Mouse (Mus musculus) midbrain, embryonic 10.5 days (tissue): ENCODE data around the gene Adamts18. TPM values are rescaled to one million over a fixed set of nuclear protein-coding genes. Genes with fewer than 3 reads are reported as not detected.

Experiments used
- DNase-seq: peaks from one replicate; pipeline ENCODE4 v3.0.0-alpha.2; 2017; ENCODE audit warnings: low spot score
- H3K27ac ChIP-seq: fragments of 300-500 bp; sonication (generic); replicated peaks from 2 replicates; pipeline ENCODE4 v1.5.1; 2016; ENCODE audit warnings: mild to moderate bottlenecking
- H3K27me3 ChIP-seq: fragments of 300-500 bp; sonication (generic); 2 replicates; pipeline ENCODE4 v1.6.1; 2016; ENCODE audit warnings: low read depth, mild to moderate bottlenecking; ENCODE audit not compliant: poor library complexity, severe bottlenecking
- H3K36me3 ChIP-seq: fragments of 300-500 bp; sonication (generic); 2 replicates; pipeline ENCODE4 v1.6.1; 2016; ENCODE audit warnings: mild to moderate bottlenecking, moderate library complexity
- H3K4me1 ChIP-seq: fragments of 300-500 bp; sonication (generic); 2 replicates; pipeline ENCODE4 v1.6.1; 2016
- H3K4me3 ChIP-seq: fragments of 300-500 bp; sonication (generic); 2 replicates; pipeline ENCODE4 v1.5.1; 2016; ENCODE audit warnings: mild to moderate bottlenecking, moderate library complexity
- H3K9me3 ChIP-seq: fragments of 300-500 bp; sonication (generic); replicated peaks from 2 replicates; pipeline ENCODE4 v1.6.1; 2016; ENCODE audit warnings: mild to moderate bottlenecking
- WGBS: fragments of 180-500 bp; shearing (Covaris S2); methylation state at CpG from one replicate; pipeline ENCODE4 v1.1.7; 2016; 5-methylcytosine and 5-hydroxymethylcytosine counted together
- polyA plus RNA-seq: library from polyadenylated mRNA; unstranded; fragments of >200 nt; fragmentation: Nextera tagmentation; extraction: Ambion mirVana; gene quantifications from 2 replicates; pipeline ENCODE4 v1.2.1, GENCODE M21; 2016

Adamts18 gene
- polyA plus RNA-seq, 1 experiment from 2014 or later = 1.00 TPM

DNA sequence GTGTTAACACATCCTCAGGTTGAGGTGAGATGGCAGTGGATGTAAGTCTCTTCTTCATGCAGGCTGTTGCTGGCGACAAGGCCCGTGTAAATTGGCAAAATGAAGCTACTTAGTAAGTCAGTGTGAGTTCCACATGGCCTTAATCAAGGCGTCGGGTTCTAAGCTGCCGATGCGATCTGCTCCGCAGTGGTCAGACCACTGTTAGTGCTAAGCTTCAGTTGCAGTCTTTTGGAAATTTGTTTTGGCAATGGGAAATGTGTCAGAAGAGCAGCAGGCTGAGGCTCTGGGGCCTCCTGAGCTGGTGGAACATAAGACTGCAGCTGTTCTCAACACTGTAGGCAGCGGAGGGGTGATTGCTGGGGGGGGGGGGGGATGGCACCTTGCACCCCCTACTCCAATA, 182.6 kb downstream of the Adamts18 start:
- DNase-seq = no peak
- Histone ChIP-seq H3K4me1 (peaks cover 14% of the 10 kb centered on the region), H3K27ac (no peak overlapping the region), H3K27me3 (no peaks in the 10 kb centered on the region), H3K36me3 (no peaks in the 10 kb centered on the region), H3K9me3 (no peaks in the 10 kb centered on the region), H3K4me3 (no peak overlapping the region)
- 84% methylated on average over 8 of the region's 8 CpGs for WGBS

DNA sequence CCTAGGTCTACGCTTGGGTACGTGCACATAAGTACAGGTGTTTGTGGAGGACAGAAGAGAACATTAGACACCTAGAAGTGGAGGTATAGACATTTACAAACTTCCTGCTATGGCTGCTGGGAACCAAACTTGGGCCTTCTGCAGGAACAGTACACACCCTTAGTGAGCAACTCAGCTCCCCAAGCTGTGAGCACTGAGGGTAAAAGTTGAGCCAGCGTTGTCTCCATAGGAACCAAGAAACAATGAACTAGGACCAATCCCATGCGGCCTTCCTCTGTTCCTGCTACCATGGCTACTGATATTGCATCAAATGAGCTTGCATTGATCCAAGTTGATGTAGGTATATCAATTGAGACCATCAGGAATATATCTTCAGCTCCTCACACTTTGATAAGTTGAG, 183.5 kb downstream of the Adamts18 start:
- no peak overlapping the region for H3K4me3 ChIP-seq
- peaks cover 14% of the 10 kb centered on the region for H3K4me1 ChIP-seq
- no peaks in the 10 kb centered on the region for H3K9me3 ChIP-seq
- H3K27ac ChIP-seq = no peak overlapping the region
- DNase-seq = peak; percentile 22
- no peaks in the 10 kb centered on the region for H3K27me3 ChIP-seq
- no peaks in the 10 kb centered on the region for H3K36me3 ChIP-seq
- WGBS = 59% methylated on average over 4 of the region's 4 CpGs

DNA sequence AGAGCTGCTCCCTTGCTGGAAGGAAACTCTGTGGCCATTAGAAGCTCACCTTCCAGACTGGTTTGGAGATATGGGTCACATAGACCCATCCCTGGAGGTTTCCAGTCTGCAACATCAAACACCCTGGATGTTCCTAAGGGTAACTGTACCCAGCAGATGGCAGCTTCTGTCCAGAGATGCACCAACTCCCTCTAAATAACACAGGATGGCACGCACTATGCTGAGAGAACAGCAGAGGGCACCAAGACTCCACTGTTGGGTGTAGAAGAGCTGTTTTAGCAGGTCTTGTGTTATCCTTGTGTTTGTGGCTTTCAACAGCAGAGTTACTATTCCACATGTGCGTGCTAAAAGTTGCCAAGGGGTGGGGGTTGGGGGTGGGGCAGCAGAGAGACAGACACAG, 184.0 kb downstream of the Adamts18 start:
- 12% methylated on average over 2 of the region's 2 CpGs for WGBS
- no peaks in the 10 kb centered on the region for H3K36me3 ChIP-seq
- no peaks in the 10 kb centered on the region for H3K27me3 ChIP-seq
- H3K4me1 ChIP-seq = peaks cover 14% of the 10 kb centered on the region
- no peak overlapping the region for H3K4me3 ChIP-seq
- no peak overlapping the region for H3K27ac ChIP-seq
- H3K9me3 ChIP-seq = no peaks in the 10 kb centered on the region
- DNase-seq = peak; percentile 77

GRCm38 (mm10) chr8:113660128-113660527, 188.4 kb downstream of the Adamts18 start:
- WGBS = 88% methylated on average over 1 of the region's 1 CpGs
- H3K36me3 ChIP-seq = no peaks in the 10 kb centered on the region
- no peak overlapping the region for H3K27ac ChIP-seq
- no peak for DNase-seq
- H3K4me3 ChIP-seq = no peak overlapping the region
- H3K9me3 ChIP-seq = no peaks in the 10 kb centered on the region
- H3K27me3 ChIP-seq = no peaks in the 10 kb centered on the region
- H3K4me1 ChIP-seq = peaks cover 8% of the 10 kb centered on the region

- WGBS = 85% methylated on average over 11 of the region's 11 CpGs
- DNase-seq = no peak
- no peak overlapping the region for H3K4me3 ChIP-seq
Measured at GRCm38 (mm10) chr8:113656681-113657298, 191.7 kb downstream of the Adamts18 start.

DNA sequence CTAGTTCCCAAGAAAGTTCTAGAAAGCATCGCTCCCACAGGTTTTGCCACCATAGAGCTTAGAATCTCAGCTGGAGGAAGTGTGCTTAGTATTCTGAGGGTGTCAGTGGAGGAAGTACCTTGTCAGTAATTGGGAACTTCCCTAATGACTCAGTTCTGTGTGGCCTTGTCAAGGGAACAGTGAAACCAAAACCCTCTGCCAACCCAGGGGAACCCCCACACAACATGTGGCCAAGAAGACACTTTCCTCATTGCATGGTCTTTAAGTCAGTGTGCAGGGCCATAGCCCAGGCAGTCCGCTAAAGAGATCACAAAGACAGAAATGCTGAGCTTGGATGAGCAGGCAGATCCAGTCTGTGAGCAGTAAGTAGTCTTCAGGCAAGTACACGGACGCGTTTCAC, 192.4 kb downstream of the Adamts18 start:
- DNase-seq = no peak
- H3K4me1 ChIP-seq = peaks cover 1% of the 10 kb centered on the region; the same call in 1 of the 2 replicates
- no peak overlapping the region for H3K27ac ChIP-seq
- H3K4me3 ChIP-seq = no peak overlapping the region
- no peaks in the 10 kb centered on the region for H3K36me3 ChIP-seq
- no peaks in the 10 kb centered on the region for H3K9me3 ChIP-seq
- WGBS = 93% methylated on average over 5 of the region's 5 CpGs
- H3K27me3 ChIP-seq = no peaks in the 10 kb centered on the region

More at GRCm38 (mm10) chr8:113656681-113657298, 191.7 kb downstream of the Adamts18 start:
- H3K4me1 ChIP-seq = peaks cover 3% of the 10 kb centered on the region; the same call in 1 of the 2 replicates
- no peaks in the 10 kb centered on the region for H3K9me3 ChIP-seq
- H3K27me3 ChIP-seq = no peaks in the 10 kb centered on the region
- H3K27ac ChIP-seq = no peak overlapping the region
- no peaks in the 10 kb centered on the region for H3K36me3 ChIP-seq

DNA sequence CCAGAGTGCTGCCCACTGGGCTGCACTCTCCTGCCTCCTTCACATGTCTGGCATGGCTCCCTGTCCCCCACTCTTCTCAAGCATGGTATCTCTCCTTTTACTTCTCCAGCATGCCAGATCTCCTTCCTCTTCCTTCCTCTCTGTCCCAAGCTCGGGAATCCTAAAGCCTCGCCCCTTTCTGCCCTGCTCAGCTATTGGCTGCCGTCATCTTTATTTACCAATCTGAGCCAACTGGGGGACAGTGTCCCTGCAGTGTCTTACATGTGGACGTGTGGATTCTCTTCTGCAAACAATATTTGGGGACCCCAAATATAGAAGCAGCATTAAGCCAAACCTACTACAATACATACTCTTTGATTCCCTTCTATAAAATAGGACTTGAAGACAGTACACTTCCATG, 195.4 kb downstream of the Adamts18 start:
- Histone ChIP-seq H3K4me1 (no peaks in the 10 kb centered on the region), H3K4me3 (no peak overlapping the region), H3K27me3 (no peaks in the 10 kb centered on the region), H3K36me3 (no peaks in the 10 kb centered on the region), H3K9me3 (no peaks in the 10 kb centered on the region), H3K27ac (no peak overlapping the region)
- no peak for DNase-seq
- 66% methylated on average over 4 of the region's 4 CpGs for WGBS

- H3K4me1 ChIP-seq = no peaks in the 10 kb centered on the region
- no peaks in the 10 kb centered on the region for H3K36me3 ChIP-seq
- no peaks in the 10 kb centered on the region for H3K27me3 ChIP-seq
- no peak for DNase-seq
- H3K4me3 ChIP-seq = no peak overlapping the region
- no peaks in the 10 kb centered on the region for H3K9me3 ChIP-seq
- WGBS = 92% methylated on average over 12 of the region's 12 CpGs
- no peak overlapping the region for H3K27ac ChIP-seq
Measured at GRCm38 (mm10) chr8:113652450-113652849, 196.1 kb downstream of the Adamts18 start.

Other genes with a start within 250 kb of the Adamts18 start
- gene Mon1b, start 213.2 kb downstream of the Adamts18 start, polyA plus RNA-seq = 8.0 and 10.9 TPM in 2 replicates
- 0.17 TPM in 1 of 2 replicates, not detected in the other for gene Syce1l, start 205.5 kb downstream of the Adamts18 start, polyA plus RNA-seq